Mouse (Mus musculus) embryonic facial prominence, embryonic 15.5 days (tissue): ENCODE data around the gene Gm44579. TPM values are rescaled to one million over a fixed set of nuclear protein-coding genes. Genes with fewer than 3 reads are reported as not detected.

Experiments used
- ATAC-seq: fragments of 200-750 bp; cut with Nextera tagmentation; 2 replicates; pipeline ENCODE4 v1.8.0; 2017; ENCODE audit warnings: low read depth, moderate TSS enrichment; ENCODE audit not compliant: insufficient number of reproducible peaks, low FRiP score, low TSS enrichment
- H3K27ac ChIP-seq: fragments of 300-500 bp; sonication (generic); replicated peaks from 2 replicates; pipeline ENCODE4 v1.5.1; 2015; ENCODE audit warnings: mild to moderate bottlenecking, inconsistent platforms
- H3K27me3 ChIP-seq: fragments of 300-500 bp; sonication (generic); 2 replicates; pipeline ENCODE4 v1.6.1; 2015; ENCODE audit warnings: inconsistent platforms
- H3K36me3 ChIP-seq: fragments of 300-500 bp; sonication (generic); 2 replicates; pipeline ENCODE4 v1.6.1; 2015; ENCODE audit warnings: mild to moderate bottlenecking, inconsistent platforms
- H3K4me1 ChIP-seq: fragments of 300-500 bp; sonication (generic); 2 replicates; pipeline ENCODE4 v1.6.1; 2015; ENCODE audit warnings: inconsistent platforms
- H3K4me2 ChIP-seq: fragments of 300-500 bp; sonication (generic); replicated peaks from 2 replicates; pipeline ENCODE4 v1.6.1; 2015; ENCODE audit warnings: mild to moderate bottlenecking, inconsistent platforms
- H3K4me3 ChIP-seq: fragments of 300-500 bp; sonication (generic); replicated peaks from 2 replicates; pipeline ENCODE4 v1.5.1; 2015; ENCODE audit warnings: mild to moderate bottlenecking, inconsistent platforms
- H3K9ac ChIP-seq: fragments of 300-500 bp; sonication (generic); 2 replicates; pipeline ENCODE4 v1.6.1; 2015; ENCODE audit warnings: inconsistent platforms
- H3K9me3 ChIP-seq: fragments of 300-500 bp; sonication (generic); replicated peaks from 2 replicates; pipeline ENCODE4 v1.6.1; 2016; ENCODE audit warnings: inconsistent platforms
- WGBS: fragments of 180-500 bp; shearing (Covaris S2); methylation state at CpG from one replicate; pipeline ENCODE4 v1.1.7; 2015; 5-methylcytosine and 5-hydroxymethylcytosine counted together
- polyA plus RNA-seq: library from polyadenylated mRNA; unstranded; fragments of >200 nt; fragmentation: Nextera tagmentation; extraction: Ambion mirVana; gene quantifications from 2 replicates; pipeline ENCODE4 v1.2.1, GENCODE M21; 2015

Gm44579 gene
- polyA plus RNA-seq, 1 experiment from 2014 or later = not detected

DNA sequence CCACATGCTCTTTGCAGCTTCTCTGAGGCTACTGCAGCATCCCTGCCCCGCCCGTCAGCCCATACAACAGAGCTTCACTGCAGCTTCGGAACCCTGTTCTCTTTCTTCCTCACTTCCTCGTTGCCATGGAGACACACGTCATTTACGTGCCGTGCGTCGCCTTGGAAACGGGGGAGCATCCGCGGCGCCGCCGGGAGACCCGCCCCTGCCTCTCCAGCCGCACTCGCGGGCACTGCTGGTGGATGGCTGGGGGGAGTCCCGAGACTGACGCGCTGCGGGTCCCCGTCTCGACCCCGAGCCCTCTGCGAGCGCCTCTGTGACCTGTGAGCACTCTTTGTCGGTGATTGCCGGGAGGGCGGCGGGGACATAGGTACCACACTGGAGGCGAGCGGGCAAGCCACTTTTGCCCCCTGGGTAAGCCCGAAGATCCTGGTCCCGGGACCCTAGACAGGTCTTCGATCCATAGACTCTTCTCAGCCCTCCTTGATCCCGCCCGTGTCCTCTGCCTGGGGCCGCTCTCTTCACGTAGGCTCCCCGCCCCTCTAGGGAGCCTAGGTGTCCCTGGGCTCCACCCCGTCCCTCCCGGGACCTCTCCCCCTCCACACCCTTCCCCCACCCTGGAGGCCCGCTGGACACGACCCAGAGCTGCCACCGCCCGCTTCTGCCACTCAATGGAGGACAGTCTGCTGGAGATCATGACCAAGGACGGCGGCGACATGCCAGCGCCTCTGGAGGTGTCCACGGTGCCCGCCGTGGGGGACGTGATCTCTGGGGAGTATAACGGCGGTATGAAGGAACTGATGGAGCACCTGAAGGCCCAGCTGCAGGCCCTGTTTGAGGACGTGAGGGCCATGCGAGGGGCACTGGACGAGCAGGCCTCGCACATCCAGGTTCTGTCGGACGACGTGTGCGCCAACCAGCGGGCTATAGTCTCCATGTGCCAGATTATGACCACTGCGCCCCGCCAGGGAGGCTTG, 52.8 kb downstream of the Gm44579 start:
- peak; percentile 63 for ATAC-seq
- Histone ChIP-seq H3K4me2 (peak overlapping the region; percentile 79), H3K36me3 (no peaks in the 10 kb centered on the region), H3K9me3 (no peaks in the 10 kb centered on the region), H3K4me1 (peaks cover 10% of the 10 kb centered on the region), H3K27me3 (peaks cover 75% of the 10 kb centered on the region), H3K27ac (no peak overlapping the region), H3K4me3 (peak overlapping the region; percentile 43), H3K9ac (no peak overlapping the region)
- 1% methylated on average over 69 of the region's 69 CpGs for WGBS

DNA sequence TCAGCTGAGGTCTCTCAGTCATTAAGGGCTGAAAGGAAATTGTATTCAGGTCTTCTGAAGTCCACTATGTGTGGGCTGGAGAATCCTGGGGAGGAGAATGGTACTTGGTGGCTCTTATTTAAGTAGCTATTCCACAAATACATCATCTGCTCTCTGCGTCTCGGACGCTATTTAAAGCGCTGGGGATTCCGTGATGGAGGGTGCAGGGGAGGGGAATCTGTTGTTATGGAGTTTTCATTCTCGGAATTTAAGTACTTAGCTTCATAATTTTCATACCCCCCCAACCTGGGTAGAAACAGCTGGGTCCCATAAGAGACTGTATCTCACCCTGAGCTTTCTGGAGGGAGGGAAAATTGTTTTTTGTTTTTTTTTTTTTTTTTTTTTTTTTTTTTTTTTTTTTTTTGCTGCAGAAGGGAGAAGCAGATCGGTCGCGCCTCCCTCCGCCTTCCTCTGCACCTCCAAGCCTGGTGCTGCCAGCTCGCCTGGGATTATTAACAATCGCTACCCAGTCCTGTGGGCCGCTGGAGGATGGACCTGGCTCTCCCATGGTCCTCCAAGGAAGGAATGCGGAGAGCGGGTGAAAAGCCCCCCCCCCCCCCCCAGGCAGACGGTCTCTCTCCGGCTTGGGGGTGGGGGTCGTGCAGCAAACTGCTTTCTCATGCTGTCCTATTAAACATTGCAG, 53.7 kb downstream of the Gm44579 start, which contains the start of gene Ccdc184:
TSS of gene Ccdc184 (plus strand) at position 196 of the 682 bp plus-strand sequence.
- 0 out of 2 replicates have a peak, but pooled peaks have one; percentile 3 for ATAC-seq

DNA sequence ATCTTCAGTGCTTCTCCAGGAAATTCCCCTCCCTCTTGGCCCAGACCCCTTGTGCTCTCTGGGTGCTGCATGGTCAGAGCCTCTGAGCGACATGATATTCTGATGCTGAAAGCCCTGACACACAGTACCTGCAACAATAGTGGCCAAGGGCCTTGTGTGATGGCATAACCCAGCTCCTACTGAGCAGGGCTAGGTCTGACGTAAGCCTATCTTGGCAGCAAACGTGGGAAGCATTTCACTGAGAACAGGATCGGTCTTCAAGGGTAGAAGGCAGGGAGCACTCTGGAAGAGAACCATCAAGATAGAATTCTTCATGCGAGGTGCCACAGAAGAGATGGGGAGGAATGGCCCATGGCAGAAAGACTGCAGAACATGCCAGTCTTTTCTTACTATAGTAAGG, 55.3 kb downstream of the Gm44579 start, which contains the start of gene Asb8:
TSS of gene Asb8 (minus strand) at position 101 of the 400 bp plus-strand sequence.
- peaks cover 10% of the 10 kb centered on the region for H3K4me1 ChIP-seq
- no peak within 1 kb of the TSS for H3K4me3 ChIP-seq
- no peak within 1 kb of the TSS for H3K4me2 ChIP-seq
- 82% methylated on average over 5 of the region's 5 CpGs for WGBS
- no peaks in the 10 kb centered on the region for H3K36me3 ChIP-seq
- ATAC-seq = no peak
- H3K9ac ChIP-seq = no peak within 1 kb of the TSS
- peaks cover 52% of the 10 kb centered on the region for H3K27me3 ChIP-seq
- no peaks in the 10 kb centered on the region for H3K9me3 ChIP-seq
- H3K27ac ChIP-seq = no peak within 1 kb of the TSS

More for the DNA sequence above, 53.7 kb downstream of the Gm44579 start, which contains the start of gene Ccdc184:
- Histone ChIP-seq H3K9me3 (no peaks in the 10 kb centered on the region), H3K9ac (no peak within 1 kb of the TSS), H3K36me3 (no peaks in the 10 kb centered on the region), H3K4me3 (peak within 1 kb of the TSS; percentile 43), H3K27me3 (peaks cover 67% of the 10 kb centered on the region), H3K4me1 (peaks cover 10% of the 10 kb centered on the region), H3K4me2 (peak within 1 kb of the TSS; percentile 79), H3K27ac (no peak within 1 kb of the TSS)
- WGBS = 3% methylated on average over 16 of the region's 18 CpGs

DNA sequence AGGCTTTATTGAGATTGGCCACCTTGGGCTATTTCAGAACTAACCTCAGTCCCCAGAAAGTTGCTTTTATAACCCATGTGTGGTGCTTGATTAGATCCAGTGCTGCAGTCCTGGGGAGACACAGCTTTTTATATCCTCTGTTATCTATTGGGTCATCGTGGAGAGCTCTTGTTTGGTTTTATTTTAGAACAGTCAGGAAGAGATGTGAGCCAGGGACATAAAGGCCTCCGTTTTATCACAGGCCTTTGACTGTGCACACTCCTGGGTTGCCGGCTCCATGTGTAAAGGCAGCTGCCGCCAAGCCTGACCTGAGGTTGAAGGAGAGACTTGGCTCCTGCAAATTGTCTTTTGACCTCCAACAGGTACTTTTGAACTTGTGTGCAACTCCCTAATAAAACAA, 58.2 kb downstream of the Gm44579 start:
- peaks cover 4% of the 10 kb centered on the region; the same call in 1 of the 2 replicates for H3K4me1 ChIP-seq
- no peak overlapping the region for H3K4me3 ChIP-seq
- no peaks in the 10 kb centered on the region for H3K9me3 ChIP-seq
- WGBS = 81% methylated on average over 4 of the region's 4 CpGs
- H3K27me3 ChIP-seq = peaks cover 22% of the 10 kb centered on the region
- ATAC-seq = no peak
- H3K36me3 ChIP-seq = no peaks in the 10 kb centered on the region
- no peak overlapping the region for H3K27ac ChIP-seq
- no peak overlapping the region for H3K9ac ChIP-seq
- H3K4me2 ChIP-seq = no peak overlapping the region

DNA sequence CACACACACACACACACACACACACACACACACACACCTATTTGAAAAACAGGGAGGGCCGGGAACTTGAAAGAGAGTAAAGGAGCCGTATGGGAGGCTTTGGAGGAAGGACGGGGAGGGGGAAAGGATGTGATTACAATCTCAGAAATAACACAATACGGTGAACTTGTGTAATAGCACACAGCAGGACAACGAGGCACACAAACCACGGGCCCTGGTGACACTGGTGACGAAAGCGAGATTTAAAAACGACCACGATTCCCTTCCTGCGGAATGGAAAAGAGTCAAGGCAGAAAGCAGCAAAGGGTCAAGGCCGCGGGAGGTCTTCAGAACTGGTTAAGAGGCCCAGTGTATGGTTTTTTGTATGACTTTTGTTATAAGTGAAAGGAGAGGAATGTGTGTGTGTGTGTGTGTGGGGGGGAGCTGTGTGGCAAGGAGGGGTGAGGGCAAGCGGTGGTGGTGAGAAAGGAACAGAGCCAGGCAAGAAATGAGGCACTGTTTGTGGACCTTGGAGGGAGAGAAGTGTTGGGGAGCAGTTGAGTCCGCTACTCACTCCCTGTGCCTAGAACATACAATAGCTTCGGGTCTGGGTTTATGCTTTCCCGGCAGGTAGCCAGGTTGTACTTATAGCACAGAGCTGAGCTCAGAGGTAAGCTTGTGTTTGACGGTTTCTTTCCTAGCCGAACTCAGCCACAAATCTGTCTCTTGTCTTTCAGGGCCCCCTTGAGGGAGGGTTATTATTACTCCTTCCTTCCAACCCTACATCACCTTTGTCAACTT, 59.6 kb downstream of the Gm44579 start:
- H3K9me3 ChIP-seq = no peaks in the 10 kb centered on the region
- H3K9ac ChIP-seq = no peak overlapping the region
- no peak overlapping the region for H3K27ac ChIP-seq
- H3K27me3 ChIP-seq = peaks cover 9% of the 10 kb centered on the region
- H3K4me3 ChIP-seq = no peak overlapping the region
- 66% methylated on average over 19 of the region's 19 CpGs for WGBS
- H3K4me2 ChIP-seq = no peak overlapping the region
- no peaks in the 10 kb centered on the region for H3K36me3 ChIP-seq
- no peak for ATAC-seq
- no peaks in the 10 kb centered on the region for H3K4me1 ChIP-seq

DNA sequence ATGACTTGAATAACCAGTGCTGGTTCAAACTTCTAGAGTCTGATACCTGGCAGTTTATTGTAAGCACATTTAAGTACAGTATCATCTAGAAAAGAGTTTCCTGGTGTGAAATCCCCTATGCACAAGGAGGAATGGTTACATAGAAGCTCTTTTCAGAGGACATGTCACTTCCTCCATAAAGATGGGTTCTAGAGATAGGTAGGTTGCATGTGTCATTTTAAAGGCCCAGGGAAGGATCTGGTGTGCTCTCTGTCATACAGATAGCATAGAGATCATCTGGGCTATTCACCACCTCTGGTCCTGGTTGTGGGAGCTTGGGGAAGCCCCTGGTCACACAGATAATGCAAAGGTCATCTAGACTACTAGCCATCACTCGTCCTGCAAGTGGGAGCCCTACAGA, 63.5 kb downstream of the Gm44579 start:
- H3K9ac ChIP-seq = no peak overlapping the region
- H3K4me1 ChIP-seq = no peaks in the 10 kb centered on the region
- no peak overlapping the region for H3K4me3 ChIP-seq
- H3K27ac ChIP-seq = no peak overlapping the region
- H3K4me2 ChIP-seq = no peak overlapping the region
- 69% methylated on average over 1 of the region's 1 CpGs for WGBS
- H3K27me3 ChIP-seq = no peaks in the 10 kb centered on the region
- ATAC-seq = no peak
- H3K9me3 ChIP-seq = no peaks in the 10 kb centered on the region
- H3K36me3 ChIP-seq = no peaks in the 10 kb centered on the region

DNA sequence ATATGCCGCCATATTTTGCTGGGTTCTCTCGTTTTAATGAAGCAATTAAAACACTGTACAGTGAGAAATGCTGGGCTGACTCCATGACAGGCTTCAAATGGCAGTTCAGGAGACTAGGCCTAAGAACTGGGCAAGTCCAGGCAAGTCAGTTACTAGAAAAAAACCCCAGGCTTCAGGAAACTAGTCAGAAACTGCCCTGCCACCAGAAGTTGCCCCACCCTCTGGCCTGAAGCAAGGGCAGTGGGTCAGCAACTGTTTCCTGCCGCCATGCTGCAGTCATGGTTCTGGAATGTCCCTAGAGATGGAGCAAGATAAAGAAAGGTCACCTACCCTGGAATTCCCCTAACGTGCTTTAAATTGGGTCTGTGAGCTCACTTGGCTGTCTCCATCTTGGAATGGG, 64.8 kb downstream of the Gm44579 start:
- Histone ChIP-seq H3K27ac (no peak overlapping the region), H3K4me1 (no peaks in the 10 kb centered on the region), H3K4me3 (no peak overlapping the region), H3K4me2 (no peak overlapping the region), H3K36me3 (no peaks in the 10 kb centered on the region), H3K27me3 (no peaks in the 10 kb centered on the region), H3K9me3 (no peaks in the 10 kb centered on the region), H3K9ac (no peak overlapping the region)
- ATAC-seq = no peak
- WGBS = 48% methylated on average over 4 of the region's 4 CpGs

DNA sequence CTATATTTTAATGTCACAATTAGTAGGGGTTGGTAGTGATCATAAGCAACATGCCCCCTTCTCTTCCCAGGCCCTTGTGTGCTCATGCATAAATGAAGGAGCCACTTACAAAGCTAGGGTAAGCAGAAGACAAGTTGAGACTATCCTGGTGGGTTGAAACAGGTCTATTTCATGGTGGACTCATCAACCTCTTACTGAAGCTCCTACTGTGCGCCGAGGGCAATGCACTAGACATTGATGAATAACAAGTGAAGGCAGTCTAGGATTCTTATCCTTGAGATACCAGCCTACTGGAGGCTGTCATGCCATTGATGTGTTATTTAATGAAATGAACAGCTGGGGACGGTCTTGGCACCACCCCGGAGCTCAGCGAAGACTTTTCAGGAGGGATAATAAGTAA, 65.5 kb downstream of the Gm44579 start:
- Histone ChIP-seq H3K27ac (no peak overlapping the region), H3K4me1 (no peaks in the 10 kb centered on the region), H3K27me3 (no peaks in the 10 kb centered on the region), H3K4me2 (no peak overlapping the region), H3K36me3 (no peaks in the 10 kb centered on the region), H3K9ac (no peak overlapping the region), H3K9me3 (no peaks in the 10 kb centered on the region), H3K4me3 (no peak overlapping the region)
- no peak for ATAC-seq
- 96% methylated on average over 5 of the region's 5 CpGs for WGBS

DNA sequence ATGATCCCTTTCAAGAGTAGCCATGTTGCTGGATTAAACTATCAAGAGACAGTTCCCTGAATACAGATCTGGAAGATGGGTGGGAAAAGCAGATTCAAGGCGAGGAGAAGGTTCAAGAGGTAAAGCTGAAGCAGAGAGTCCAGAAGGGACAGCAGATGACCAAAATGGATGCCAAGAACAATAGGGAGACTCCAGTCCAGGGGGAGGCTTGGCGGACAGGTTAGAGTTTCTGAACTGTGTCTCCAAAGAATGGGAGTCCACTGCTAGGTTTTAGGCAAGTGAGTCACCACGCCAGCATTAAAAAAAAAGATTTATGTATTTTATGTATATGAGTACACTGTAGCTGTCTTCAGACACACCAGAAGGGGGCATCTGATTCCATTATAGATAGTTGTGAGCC, 66.1 kb downstream of the Gm44579 start:
- H3K9ac ChIP-seq = no peak overlapping the region
- WGBS = 77% methylated on average over 3 of the region's 3 CpGs

DNA sequence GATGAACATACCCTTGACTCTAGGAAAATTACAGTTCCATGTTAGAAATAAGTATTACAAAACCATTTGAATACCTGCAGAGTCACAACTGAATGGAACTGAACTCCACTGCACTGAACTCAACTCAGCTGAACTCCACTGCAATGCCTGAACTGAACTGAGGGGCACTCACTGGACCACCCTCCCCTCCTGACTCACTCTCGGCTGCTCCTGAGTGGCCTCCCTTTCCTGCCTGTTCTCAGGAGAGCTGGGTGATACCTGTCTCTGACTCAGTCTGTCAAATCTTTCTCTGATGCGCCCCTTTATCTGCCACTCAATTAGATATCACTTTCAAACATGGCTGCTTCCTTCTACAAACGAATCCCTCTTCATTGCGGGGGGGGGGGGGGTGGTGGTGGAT, 66.6 kb downstream of the Gm44579 start:
- no peaks in the 10 kb centered on the region for H3K4me1 ChIP-seq
- no peak overlapping the region for H3K4me3 ChIP-seq
- H3K27ac ChIP-seq = no peak overlapping the region
- H3K27me3 ChIP-seq = no peaks in the 10 kb centered on the region
- 59% methylated on average over 4 of the region's 4 CpGs for WGBS
- H3K4me2 ChIP-seq = no peak overlapping the region
- no peak overlapping the region for H3K9ac ChIP-seq
- no peaks in the 10 kb centered on the region for H3K9me3 ChIP-seq
- no peaks in the 10 kb centered on the region for H3K36me3 ChIP-seq
- ATAC-seq = no peak

More for the DNA sequence above, 66.1 kb downstream of the Gm44579 start:
- no peak overlapping the region for H3K4me2 ChIP-seq
- H3K4me1 ChIP-seq = no peaks in the 10 kb centered on the region
- H3K27me3 ChIP-seq = no peaks in the 10 kb centered on the region
- H3K4me3 ChIP-seq = no peak overlapping the region
- H3K36me3 ChIP-seq = no peaks in the 10 kb centered on the region
- H3K9me3 ChIP-seq = no peaks in the 10 kb centered on the region
- H3K27ac ChIP-seq = no peak overlapping the region
- no peak for ATAC-seq

DNA sequence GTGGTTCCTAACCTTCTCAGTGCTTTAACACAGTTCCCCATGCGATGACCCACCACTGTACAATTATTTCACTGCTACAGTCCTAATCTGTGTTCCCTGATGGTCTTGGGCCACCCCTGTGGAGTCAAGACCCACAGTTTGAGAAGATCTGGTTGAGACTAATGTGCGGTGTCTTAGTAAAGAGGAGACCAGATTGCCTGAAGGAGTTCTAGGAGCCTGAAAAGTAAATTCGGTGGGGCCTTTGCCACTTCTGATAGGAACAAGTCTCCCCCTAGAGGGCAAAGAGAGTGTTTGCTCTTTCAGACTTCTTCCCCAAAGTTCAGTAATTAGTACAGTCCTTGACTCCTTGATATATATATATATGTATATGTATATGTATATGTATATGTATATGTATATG, 67.2 kb downstream of the Gm44579 start:
- 29% methylated on average over 3 of the region's 3 CpGs for WGBS
- H3K4me2 ChIP-seq = no peak overlapping the region
- no peak for ATAC-seq
- H3K36me3 ChIP-seq = no peaks in the 10 kb centered on the region
- no peaks in the 10 kb centered on the region for H3K27me3 ChIP-seq
- no peaks in the 10 kb centered on the region for H3K4me1 ChIP-seq
- no peak overlapping the region for H3K9ac ChIP-seq
- H3K9me3 ChIP-seq = no peaks in the 10 kb centered on the region
- no peak overlapping the region for H3K27ac ChIP-seq
- H3K4me3 ChIP-seq = no peak overlapping the region
